Mouse (Mus musculus) megakaryocyte, embryonic 14.5 days (primary cell): ENCODE measurements around the gene Cfap97d1. TPM values are rescaled to one million over a fixed set of nuclear protein-coding genes. Genes with fewer than 3 reads are reported as not detected.

ENCODE experiments used
- H3K27me3 ChIP-seq: replicated peaks from 2 replicates; pipeline ENCODE3; 2012; ENCODE audit warnings: inconsistent platforms
- H3K36me3 ChIP-seq: replicated peaks from 2 replicates; pipeline ENCODE3; 2012; ENCODE audit warnings: low read length, inconsistent platforms, mixed read lengths
- H3K4me1 ChIP-seq: 2 replicates; pipeline ENCODE4 v1.6.1; 2012; ENCODE audit warnings: inconsistent platforms
- H3K4me3 ChIP-seq: replicated peaks from 2 replicates; pipeline ENCODE3; 2012; ENCODE audit warnings: moderate library complexity, mild to moderate bottlenecking, inconsistent platforms
- H3K9me3 ChIP-seq: 2 replicates; pipeline ENCODE4 v1.6.1; 2012; ENCODE audit warnings: inconsistent platforms
- FLI1 ChIP-seq: IDR thresholded peaks from 2 replicates; pipeline ENCODE4 v1.6.1; 2012; ENCODE audit warnings: low read length, inconsistent platforms, mixed read lengths
- GATA1 ChIP-seq: IDR thresholded peaks from 3 replicates; pipeline ENCODE4 v1.6.1; 2012; ENCODE audit warnings: mixed read lengths, low read length, inconsistent platforms, borderline replicate concordance
- polyA plus RNA-seq: library from polyadenylated mRNA; stranded (reverse); fragments of >175 nt; gene quantifications from 2 replicates; pipeline ENCODE4 v1.2.3, GENCODE M21; 2012; ENCODE audit warnings: low replicate concordance; ENCODE audit not compliant: insufficient read depth

Cfap97d1 gene
- polyA plus RNA-seq, 1 experiment = not detected

DNA sequence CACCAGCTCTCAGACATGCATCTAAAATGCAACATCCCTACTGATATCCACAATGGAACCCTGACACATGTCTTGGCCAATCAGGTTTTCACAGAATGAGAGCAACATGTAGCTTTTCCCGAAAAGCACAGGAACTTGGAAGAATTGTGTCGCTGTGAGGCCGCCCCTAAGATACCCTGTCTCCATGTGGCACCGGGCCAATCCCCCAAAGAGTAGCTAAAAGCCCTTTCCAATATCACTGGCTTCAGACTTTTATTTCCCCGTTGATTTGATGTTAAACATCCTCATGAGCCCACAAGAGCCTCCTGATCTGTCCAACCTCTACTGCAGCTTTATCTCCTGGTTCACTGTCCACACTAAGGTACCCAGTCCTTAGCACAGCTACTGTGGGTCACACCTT, 22.6 kb downstream of the Cfap97d1 start:
- Histone ChIP-seq H3K36me3 (no peaks in the 10 kb centered on the region), H3K9me3 (peaks cover 6% of the 10 kb centered on the region), H3K27me3 (peaks cover 61% of the 10 kb centered on the region), H3K4me3 (no peak overlapping the region), H3K4me1 (no peaks in the 10 kb centered on the region)
- no peak for TF ChIP-seq GATA1
- no peak for TF ChIP-seq FLI1

DNA sequence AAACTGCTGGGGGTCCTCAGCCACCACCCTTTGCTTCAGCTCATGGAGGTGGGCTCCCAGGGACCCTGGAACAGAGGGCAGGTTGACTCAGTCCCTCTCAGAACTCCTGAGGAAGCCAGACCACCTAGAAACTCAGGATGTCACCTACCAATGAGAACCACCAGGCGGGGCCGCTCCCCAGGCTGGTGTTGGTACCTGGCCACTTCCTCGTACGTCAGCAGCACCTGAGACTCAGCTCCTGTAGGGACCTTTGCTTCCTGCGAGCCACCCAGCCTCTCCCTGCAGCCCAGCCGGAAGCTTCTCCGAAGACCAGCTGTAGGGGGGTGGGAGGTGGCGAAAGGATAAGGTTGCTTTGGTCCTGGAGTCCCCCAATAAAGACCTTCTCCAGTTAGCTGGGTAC, 24.3 kb downstream of the Cfap97d1 start:
- H3K9me3 ChIP-seq = peaks cover 6% of the 10 kb centered on the region
- no peak overlapping the region for H3K4me3 ChIP-seq
- no peak for TF ChIP-seq FLI1
- no peak for TF ChIP-seq GATA1
- no peaks in the 10 kb centered on the region for H3K36me3 ChIP-seq
- no peaks in the 10 kb centered on the region for H3K4me1 ChIP-seq
- H3K27me3 ChIP-seq = peaks cover 61% of the 10 kb centered on the region

- H3K9me3 ChIP-seq = peaks cover 6% of the 10 kb centered on the region
- TF ChIP-seq FLI1 (no peak), GATA1 (no peak)
- peaks cover 67% of the 10 kb centered on the region for H3K27me3 ChIP-seq
- no peaks in the 10 kb centered on the region for H3K36me3 ChIP-seq
- no peaks in the 10 kb centered on the region for H3K4me1 ChIP-seq
- no peak overlapping the region for H3K4me3 ChIP-seq
These were observed 25.0 kb downstream of the Cfap97d1 start for GRCm38 (mm10) chr11:102008954-102009637.

DNA sequence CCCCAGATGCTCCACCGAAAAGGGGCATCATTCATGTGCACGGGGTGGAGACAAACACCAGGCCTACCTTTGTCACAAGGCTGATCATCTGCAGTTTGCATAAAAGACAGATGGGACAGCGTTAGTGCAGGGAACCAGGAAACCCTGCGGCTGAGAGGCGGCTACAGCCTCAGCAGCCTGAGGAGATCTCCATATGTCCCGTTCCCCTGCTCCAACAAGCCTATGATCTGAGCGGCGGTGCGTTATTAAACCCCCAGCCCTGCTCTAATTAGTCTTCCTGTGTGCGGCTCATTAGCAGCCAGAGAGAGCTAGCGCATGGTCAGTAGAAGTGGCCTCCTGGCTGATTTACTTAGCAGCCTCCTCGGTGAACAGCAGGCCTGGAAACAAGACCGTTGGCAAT, 26.1 kb downstream of the Cfap97d1 start:
- Histone ChIP-seq H3K4me1 (no peaks in the 10 kb centered on the region), H3K36me3 (no peaks in the 10 kb centered on the region), H3K4me3 (no peak overlapping the region), H3K27me3 (peaks cover 72% of the 10 kb centered on the region), H3K9me3 (no peaks in the 10 kb centered on the region)
- TF ChIP-seq GATA1 (no peak), FLI1 (0 out of 2 replicates have a peak, but pooled peaks have one; percentile 8)

GRCm38 (mm10) chr11:102011510-102011909, 27.4 kb downstream of the Cfap97d1 start:
- H3K9me3 ChIP-seq = no peaks in the 10 kb centered on the region
- no peaks in the 10 kb centered on the region for H3K36me3 ChIP-seq
- no peak overlapping the region for H3K4me3 ChIP-seq
- TF ChIP-seq GATA1 (no peak), FLI1 (no peak)
- H3K4me1 ChIP-seq = no peaks in the 10 kb centered on the region
- H3K27me3 ChIP-seq = peaks cover 77% of the 10 kb centered on the region

- peaks cover 5% of the 10 kb centered on the region; the same call in 1 of the 2 replicates for H3K9me3 ChIP-seq
- H3K4me3 ChIP-seq = no peak overlapping the region
- peaks cover 76% of the 10 kb centered on the region for H3K27me3 ChIP-seq
- TF ChIP-seq FLI1 (no peak), GATA1 (no peak)
- no peaks in the 10 kb centered on the region for H3K36me3 ChIP-seq
- no peaks in the 10 kb centered on the region for H3K4me1 ChIP-seq
These were observed 29.1 kb downstream of the Cfap97d1 start for GRCm38 (mm10) chr11:102013201-102013600.

DNA sequence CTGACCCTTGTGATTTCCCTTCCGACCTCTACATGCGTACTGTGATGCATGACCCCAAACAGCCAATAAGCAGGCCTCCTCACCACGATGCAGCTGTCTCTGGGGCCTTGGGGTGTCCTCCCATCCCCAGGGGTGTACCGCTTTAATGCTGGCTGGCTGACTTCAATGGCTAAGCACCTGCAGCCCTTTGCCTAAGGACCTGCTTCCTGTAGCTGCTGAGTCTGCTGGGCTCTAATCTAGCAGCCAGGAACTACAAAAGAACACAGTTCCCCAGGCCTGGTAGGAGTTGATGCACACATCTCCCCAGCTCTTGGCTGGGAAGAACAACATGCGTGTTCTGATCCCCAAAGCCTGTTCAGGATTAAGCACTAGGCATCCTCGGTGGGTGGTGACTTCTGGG, 31.4 kb downstream of the Cfap97d1 start:
- no peak overlapping the region for H3K4me3 ChIP-seq
- H3K27me3 ChIP-seq = peaks cover 75% of the 10 kb centered on the region
- no peaks in the 10 kb centered on the region for H3K4me1 ChIP-seq
- peaks cover 5% of the 10 kb centered on the region; the same call in 1 of the 2 replicates for H3K9me3 ChIP-seq
- no peaks in the 10 kb centered on the region for H3K36me3 ChIP-seq
- no peak for TF ChIP-seq GATA1
- TF ChIP-seq FLI1 = no peak

DNA sequence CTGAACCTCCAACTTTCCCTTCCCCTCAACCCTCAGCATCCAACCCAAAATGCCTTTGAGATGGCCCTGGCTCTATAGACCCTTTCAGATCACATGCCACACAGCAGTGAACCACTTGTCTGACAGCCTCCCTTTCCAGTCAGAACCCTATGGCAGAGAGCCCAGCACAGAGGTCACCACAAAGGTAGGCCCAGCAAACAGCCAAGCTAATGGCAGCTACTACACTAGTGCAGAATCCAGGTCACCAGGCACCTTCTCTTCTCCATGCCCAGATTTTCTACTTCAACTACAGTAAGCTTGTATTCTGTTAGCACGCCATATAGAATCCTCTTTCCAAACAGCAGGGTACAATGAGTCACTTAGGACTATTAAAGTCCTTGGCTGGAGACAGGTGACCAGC, 32.1 kb downstream of the Cfap97d1 start:
- Histone ChIP-seq H3K36me3 (no peaks in the 10 kb centered on the region), H3K27me3 (peaks cover 75% of the 10 kb centered on the region), H3K4me3 (no peak overlapping the region), H3K9me3 (peaks cover 5% of the 10 kb centered on the region; the same call in 1 of the 2 replicates), H3K4me1 (no peaks in the 10 kb centered on the region)
- TF ChIP-seq FLI1 (no peak), GATA1 (no peak)

DNA sequence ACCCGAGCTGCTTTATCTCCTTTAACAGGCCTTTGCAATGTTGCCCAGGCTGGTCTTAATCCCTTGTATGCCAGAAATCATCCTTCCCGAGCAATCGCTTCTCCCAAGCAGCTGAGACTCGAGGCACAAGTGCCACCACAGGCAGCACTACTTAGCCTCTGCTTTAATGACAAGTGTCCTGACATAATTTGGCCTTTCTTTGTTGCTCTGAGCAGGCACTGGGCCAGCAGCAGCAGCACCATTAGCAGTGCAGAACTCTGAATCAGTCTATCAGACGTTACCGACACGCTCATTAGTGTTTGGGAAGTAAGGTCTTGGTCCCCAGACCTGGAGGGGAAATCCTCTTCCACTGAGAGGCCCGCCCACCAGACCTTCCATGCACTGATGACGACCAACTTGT, 35.7 kb downstream of the Cfap97d1 start:
- no peaks in the 10 kb centered on the region for H3K36me3 ChIP-seq
- TF ChIP-seq GATA1 = no peak
- TF ChIP-seq FLI1 = no peak
- H3K4me3 ChIP-seq = no peak overlapping the region
- H3K9me3 ChIP-seq = peaks cover 5% of the 10 kb centered on the region; the same call in 1 of the 2 replicates
- H3K4me1 ChIP-seq = no peaks in the 10 kb centered on the region
- H3K27me3 ChIP-seq = peaks cover 81% of the 10 kb centered on the region

DNA sequence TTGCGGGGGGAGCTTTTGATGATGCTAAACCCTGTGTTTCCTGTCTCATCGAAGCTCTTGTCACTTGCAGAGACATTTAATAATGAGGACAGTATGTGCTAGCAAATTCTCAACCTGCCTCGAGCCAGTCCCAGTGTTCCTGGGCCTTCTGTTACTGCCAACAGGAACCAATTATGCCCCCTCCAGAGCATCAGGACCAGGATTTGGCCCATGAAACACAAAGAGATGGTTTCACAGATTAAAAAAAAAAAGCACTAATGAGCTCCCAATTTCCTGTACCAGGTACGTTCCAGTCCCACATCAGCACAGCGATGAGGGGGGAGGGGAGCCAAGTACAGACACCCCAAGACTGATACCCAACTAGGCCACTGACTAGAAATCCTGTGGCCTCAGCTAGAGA, 37.1 kb downstream of the Cfap97d1 start:
- TF ChIP-seq FLI1 (no peak), GATA1 (no peak)
- peaks cover 82% of the 10 kb centered on the region for H3K27me3 ChIP-seq
- H3K4me1 ChIP-seq = peaks cover 3% of the 10 kb centered on the region
- H3K9me3 ChIP-seq = peaks cover 5% of the 10 kb centered on the region; the same call in 1 of the 2 replicates
- H3K36me3 ChIP-seq = no peaks in the 10 kb centered on the region
- no peak overlapping the region for H3K4me3 ChIP-seq
